Mouse (Mus musculus): ENCODE data around the gene Bid.
A peak's percentile ranks its signal among the peaks of the same experiment; 100 is the strongest.
"Not testable (repeated sequence)": the region's sequence is repeated elsewhere in the genome, so short reads cannot be mapped to it uniquely, and the experiment has no call there.

Bid gene

GRCm38 (mm10) chr6:120933670-120934069, 17.0 kb upstream of the Bid start:
- no peak for DNase-seq

GRCm38 (mm10) chr6:120932597-120932996, 15.9 kb upstream of the Bid start:
- peak; percentile 77 to 85 for DNase-seq

- DNase-seq: peak; percentile 70 to 84
Observed at GRCm38 (mm10) chr6:120930450-120931306, 14.0 kb upstream of the Bid start.

- peak in 1 of 2 experiments; percentile 43 for DNase-seq
Observed at GRCm38 (mm10) chr6:120929421-120929820, 12.8 kb upstream of the Bid start.

GRCm38 (mm10) chr6:120927765-120928164, 11.1 kb upstream of the Bid start:
- no peak for DNase-seq

- no peak for DNase-seq
Observed at GRCm38 (mm10) chr6:120926880-120927279, 10.2 kb upstream of the Bid start.

GRCm38 (mm10) chr6:120924791-120925321, 8.2 kb upstream of the Bid start:
- DNase-seq: not testable (repeated sequence)

GRCm38 (mm10) chr6:120917975-120918374, 1.3 kb upstream of the Bid start:
- DNase-seq: no peak

GRCm38 (mm10) chr6:120916972-120917881, 574 bp upstream of the Bid start:
- not testable (repeated sequence) for DNase-seq

GRCm38 (mm10) chr6:120915649-120915975, 1.0 kb downstream of the Bid start:
- no peak for DNase-seq

GRCm38 (mm10) chr6:120914911-120915648, 1.6 kb downstream of the Bid start:
- DNase-seq: peak; percentile 66 to 73

GRCm38 (mm10) chr6:120914533-120914910, 2.1 kb downstream of the Bid start:
- DNase-seq: no peak

- no peak for DNase-seq
Observed at GRCm38 (mm10) chr6:120913783-120914182, 2.9 kb downstream of the Bid start.

GRCm38 (mm10) chr6:120912931-120913330, 3.7 kb downstream of the Bid start:
- no peak for DNase-seq

- peak in 1 of 2 experiments; percentile 53 for DNase-seq
Observed at GRCm38 (mm10) chr6:120911213-120912007, 5.2 kb downstream of the Bid start.

- DNase-seq: no peak
Observed at GRCm38 (mm10) chr6:120909501-120909900, 7.2 kb downstream of the Bid start.

GRCm38 (mm10) chr6:120907876-120908597, 8.6 kb downstream of the Bid start:
- DNase-seq: not testable (repeated sequence)

- DNase-seq: peak in 1 of 2 experiments; percentile 55
Observed at GRCm38 (mm10) chr6:120906521-120906920, 10.1 kb downstream of the Bid start.

- DNase-seq: no peak
Observed at GRCm38 (mm10) chr6:120905111-120905510, 11.5 kb downstream of the Bid start.

GRCm38 (mm10) chr6:120903961-120904360, 12.7 kb downstream of the Bid start:
- no peak for DNase-seq

GRCm38 (mm10) chr6:120903450-120903912, 13.2 kb downstream of the Bid start:
- DNase-seq: peak; percentile 52 to 63

Measured in thymus, postnatal 36 days (tissue).